Mouse (Mus musculus) cerebellum, postnatal 36 days (tissue): ENCODE measurements around the gene Nkd1.

Source experiments
- DNase-seq, 2 experiments: peaks; one replicate each; pipeline ENCODE4 v3.0.0; 2021 to 2022; ENCODE audit warnings: mixed read lengths in 2 of 2

Gene Nkd1

GRCm38 (mm10) chr8:88623351-88623750 lies 102.2 kb downstream of the Nkd1 start:
- DNase-seq = peak; percentile 67 to 69

GRCm38 (mm10) chr8:88624276-88624675 lies 103.1 kb downstream of the Nkd1 start:
- DNase-seq = no peak

GRCm38 (mm10) chr8:88626433-88626832 lies 105.3 kb downstream of the Nkd1 start:
- no peak for DNase-seq

- DNase-seq = no peak
Measured at GRCm38 (mm10) chr8:88626940-88627264, 105.7 kb downstream of the Nkd1 start.

- peak; percentile 62 to 74 for DNase-seq
Measured at GRCm38 (mm10) chr8:88627265-88627991, 106.3 kb downstream of the Nkd1 start.

- DNase-seq = peak; percentile 36 to 39
Measured at GRCm38 (mm10) chr8:88628001-88628774, 107.0 kb downstream of the Nkd1 start.

- DNase-seq = no peak
Measured at GRCm38 (mm10) chr8:88630225-88630624, 109.1 kb downstream of the Nkd1 start.

GRCm38 (mm10) chr8:88631081-88631480 lies 109.9 kb downstream of the Nkd1 start:
- peak in 1 of 2 experiments; percentile 14 for DNase-seq

GRCm38 (mm10) chr8:88633343-88633765 lies 112.2 kb downstream of the Nkd1 start:
- no peak for DNase-seq

GRCm38 (mm10) chr8:88635474-88636397 lies 114.6 kb downstream of the Nkd1 start, which contains the start of gene Snx20:
Snx20 (minus strand) TSS chr8:88636128.
- no peak for DNase-seq

GRCm38 (mm10) chr8:88637092-88638000 lies 116.2 kb downstream of the Nkd1 start:
- no peak for DNase-seq

- DNase-seq = no peak
Measured at GRCm38 (mm10) chr8:88638908-88639307, 117.8 kb downstream of the Nkd1 start.

- DNase-seq = no peak
Measured at GRCm38 (mm10) chr8:88642734-88643564, 121.8 kb downstream of the Nkd1 start.
